Mouse (Mus musculus) brain, embryonic 14.5 days (tissue): ENCODE data around the gene Cblc. TPM values are rescaled to one million over a fixed set of nuclear protein-coding genes. Genes with fewer than 3 reads are reported as not detected.

Source experiments
- DNase-seq: peaks from one replicate; pipeline ENCODE4 v3.0.0-alpha.2; 2011; ENCODE audit warnings: low read depth
- CTCF ChIP-seq: fragments of 200-500 bp; IDR thresholded peaks from 2 replicates; pipeline ENCODE4 v1.5.1; 2012; ENCODE audit warnings: inconsistent platforms, mild to moderate bottlenecking, moderate library complexity, borderline replicate concordance; ENCODE audit not compliant: insufficient read depth, insufficient read length; ENCODE audit errors: extremely low read depth
- POLR2A ChIP-seq: fragments of 200-500 bp; IDR thresholded peaks from 2 replicates; pipeline ENCODE4 v1.6.1; 2012; ENCODE audit warnings: mild to moderate bottlenecking, inconsistent platforms, borderline replicate concordance; ENCODE audit not compliant: poor library complexity, insufficient read depth, insufficient read length, severe bottlenecking; ENCODE audit errors: extremely low read depth
- polyA plus RNA-seq: library from polyadenylated mRNA; depleted of rRNA; stranded (reverse); fragments of >200 nt; gene quantifications from 2 replicates; pipeline ENCODE4 v1.2.3, GENCODE M21; 2012

The Cblc gene
- polyA plus RNA-seq, 1 experiment, result 0.33 TPM

GRCm38 (mm10) chr7:19753587-19753986 lies 43.0 kb downstream of the Cblc start:
- TF ChIP-seq POLR2A (no peak), CTCF (no peak)
- DNase-seq, result no peak

- TF ChIP-seq POLR2A (no peak), CTCF (peak; percentile 34; the same call in 1 of the 2 replicates)
- DNase-seq, result no peak
These were observed 44.0 kb downstream of the Cblc start for GRCm38 (mm10) chr7:19752652-19753051.

- TF ChIP-seq POLR2A (no peak), CTCF (no peak)
- DNase-seq, result no peak
These were observed 45.6 kb downstream of the Cblc start for GRCm38 (mm10) chr7:19751070-19751383.

- peak; percentile 90 for DNase-seq
- TF ChIP-seq POLR2A (no peak), CTCF (peak; percentile 82)
These were observed 46.2 kb downstream of the Cblc start, which contains the start of gene Nectin2 for GRCm38 (mm10) chr7:19750217-19751069. TSS of gene Nectin2 (minus strand) at chr7:19750483.

GRCm38 (mm10) chr7:19749389-19750216 lies 47.0 kb downstream of the Cblc start:
- TF ChIP-seq CTCF (peak; percentile 93), POLR2A (peak; percentile 63; the same call in 1 of the 2 replicates)
- DNase-seq, result peak; percentile 98

- no peak for DNase-seq
- TF ChIP-seq CTCF (no peak), POLR2A (no peak)
These were observed 48.1 kb downstream of the Cblc start for GRCm38 (mm10) chr7:19748219-19749195.

- no peak for TF ChIP-seq POLR2A
- no peak for TF ChIP-seq CTCF
- no peak for DNase-seq
These were observed 49.0 kb downstream of the Cblc start for GRCm38 (mm10) chr7:19747420-19748218.

- DNase-seq, result peak; percentile 48
- TF ChIP-seq POLR2A (no peak), CTCF (no peak)
These were observed 50.0 kb downstream of the Cblc start for GRCm38 (mm10) chr7:19746426-19747201.

- no peak for DNase-seq
- no peak for TF ChIP-seq POLR2A
- no peak for TF ChIP-seq CTCF
These were observed 50.6 kb downstream of the Cblc start for GRCm38 (mm10) chr7:19745971-19746370.
